Mouse (Mus musculus) v-Abl transformed pro-B cells (cell line): Measurements from ENCODE around the gene Zbtb17.

ENCODE experiments used
- in situ Hi-C, 2 experiments: fragments of 400-800 bp; cut with MboI; formaldehyde crosslinking; loops; one replicate each; pipeline ENCODE4 v1.15.1; 2025; ENCODE audit not compliant: unreplicated experiment in 2 of 2

The Zbtb17 gene

GRCm38 (mm10) chr4:141423691-141424431 lies 20.6 kb upstream of the Zbtb17 start:
- in situ Hi-C loops, result loop anchor here (25.0 kb wide), 2 partner anchors 413 to 538 kb away; partner anchors contain the start of genes Cela2a (in 1 of the 2) and Ctrc (in 1 of the 2)

GRCm38 (mm10) chr4:141425484-141426479 lies 18.7 kb upstream of the Zbtb17 start:
- in situ Hi-C loops, result loop anchor here (5.0 to 25.0 kb wide), 4 partner anchors 142 to 1987 kb away; partner anchors contain the start of genes Casp9 (in 1 of the 2), Dnajc16 (in 1 of the 2) and Pramef8 (in 1 of the 2)

DNA sequence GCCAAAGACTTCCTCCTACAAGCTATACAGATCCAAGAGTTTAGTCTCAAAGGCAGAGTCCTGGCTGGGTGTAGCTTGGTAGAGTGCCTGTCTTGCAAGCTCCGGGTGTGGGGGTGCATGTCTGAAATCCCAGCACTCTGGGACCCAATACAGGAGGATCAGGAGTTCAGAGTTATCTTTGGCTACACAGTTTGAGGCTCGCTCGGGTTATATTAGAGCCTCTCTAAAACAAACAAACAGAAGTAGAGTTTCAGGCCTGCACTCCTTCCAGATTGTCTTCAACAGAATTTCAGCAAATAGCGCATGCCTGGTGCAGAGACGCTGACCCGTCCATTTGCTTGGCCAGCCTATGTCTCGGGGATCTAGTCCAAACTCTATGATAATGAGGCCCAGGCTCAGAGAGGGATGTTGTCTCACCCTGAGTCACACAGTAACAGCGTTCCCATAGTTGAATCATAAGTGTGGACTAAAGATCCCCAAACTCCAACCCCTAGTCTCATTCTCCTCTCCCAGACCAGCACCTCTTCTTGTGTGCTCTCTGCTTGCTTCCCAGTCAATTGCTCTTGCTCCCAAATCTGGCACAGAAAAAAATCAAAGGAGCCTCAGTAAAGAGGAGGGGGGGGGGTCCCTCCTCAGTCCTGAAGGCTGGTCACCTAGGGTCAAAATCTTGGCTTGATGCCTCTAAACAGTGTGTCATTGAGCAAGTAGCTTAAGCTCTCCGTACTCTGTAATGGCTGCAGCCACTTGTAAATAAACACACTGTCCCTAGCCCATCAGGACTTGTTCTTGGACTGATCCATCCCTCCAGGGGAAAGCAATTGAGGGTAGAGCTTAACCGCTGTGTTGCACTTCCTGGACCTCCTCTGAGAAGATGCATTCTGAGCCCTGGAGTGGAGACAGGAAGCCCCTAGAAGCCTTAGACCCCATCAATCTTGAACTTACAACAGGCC lies 17.4 kb upstream of the Zbtb17 start:
- in situ Hi-C loops, result loop anchor here (5.0 to 25.0 kb wide), 4 partner anchors 140 to 1985 kb away; partner anchors contain the start of genes Casp9 (in 1 of the 2), Dnajc16 (in 1 of the 2) and Pramef8 (in 1 of the 2)

DNA sequence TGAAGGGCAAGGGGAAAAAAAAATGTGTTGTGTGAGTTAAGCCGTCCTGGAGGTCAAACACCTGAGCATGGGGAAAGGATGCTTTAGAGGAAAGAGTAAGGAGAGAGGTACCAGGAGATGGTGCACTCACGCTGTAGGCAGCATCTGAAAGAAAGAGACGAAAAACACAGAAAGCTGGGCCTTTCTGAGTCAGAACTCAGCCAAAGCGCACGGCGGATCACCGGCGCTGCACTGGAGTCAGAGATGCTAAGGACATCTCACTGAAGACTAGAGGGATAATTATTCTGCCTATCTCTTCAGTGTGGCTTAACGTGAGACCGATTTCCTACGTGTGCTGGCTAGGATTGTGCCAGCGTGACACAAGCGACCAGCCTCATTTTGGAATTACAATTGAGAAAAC lies 16.5 kb upstream of the Zbtb17 start:
- in situ Hi-C loops, result loop anchor here (5.0 to 25.0 kb wide), 4 partner anchors 139 to 1984 kb away; partner anchors contain the start of genes Casp9 (in 1 of the 2), Dnajc16 (in 1 of the 2) and Pramef8 (in 1 of the 2)

- in situ Hi-C loops, result loop anchor here (5.0 to 25.0 kb wide), 4 partner anchors 138 to 1983 kb away; partner anchors contain the start of genes Casp9 (in 1 of the 2), Dnajc16 (in 1 of the 2) and Pramef8 (in 1 of the 2)
These were observed 15.1 kb upstream of the Zbtb17 start for GRCm38 (mm10) chr4:141429381-141429780.

DNA sequence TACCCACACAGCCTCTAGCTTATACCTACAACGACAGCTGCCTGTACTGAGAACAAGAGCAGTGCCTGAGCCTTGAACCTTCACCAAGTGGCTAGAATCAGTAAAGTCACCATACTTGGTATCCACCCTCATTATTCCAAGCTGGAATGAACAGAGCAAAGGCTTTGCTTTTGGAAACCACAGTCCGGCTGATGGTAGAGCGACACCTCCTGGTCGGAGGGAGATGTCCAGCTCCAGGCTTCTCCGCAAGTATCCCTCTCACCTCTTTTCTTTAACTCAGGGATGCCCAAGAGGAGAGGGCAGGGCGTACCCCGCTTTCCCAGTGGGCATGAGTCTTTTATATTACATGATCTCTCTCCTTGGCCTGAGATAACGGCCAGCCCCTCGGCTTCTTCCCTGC lies 14.6 kb upstream of the Zbtb17 start:
- in situ Hi-C loops, result loop anchor here (5.0 to 25.0 kb wide), 4 partner anchors 137 to 1982 kb away; partner anchors contain the start of genes Casp9 (in 1 of the 2), Dnajc16 (in 1 of the 2) and Pramef8 (in 1 of the 2)

DNA sequence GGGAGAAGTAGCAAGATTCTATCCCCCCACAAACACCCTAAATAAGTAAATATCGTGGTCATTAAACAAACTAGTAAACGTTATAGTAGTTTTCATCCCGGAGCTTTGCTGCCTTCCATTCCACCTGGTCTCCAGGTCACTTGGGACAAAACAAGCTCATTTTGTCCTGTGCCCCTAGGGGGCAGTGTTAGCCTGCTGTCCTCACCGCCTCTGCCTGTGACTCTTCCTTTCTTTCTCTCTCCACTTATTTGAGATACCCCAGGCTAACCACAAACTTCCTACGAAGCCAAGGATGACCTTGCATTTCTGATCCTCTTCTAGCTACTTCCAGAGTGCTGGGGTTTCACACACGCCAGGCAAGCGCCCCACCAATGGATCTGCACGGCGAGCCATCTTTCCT lies 13.5 kb upstream of the Zbtb17 start:
- in situ Hi-C loops, result loop anchor here (5.0 to 25.0 kb wide), 4 partner anchors 136 to 1981 kb away; partner anchors contain the start of genes Casp9 (in 1 of the 2), Dnajc16 (in 1 of the 2) and Pramef8 (in 1 of the 2)

- in situ Hi-C loops, result loop anchor here (5.0 to 25.0 kb wide), 4 partner anchors 135 to 1980 kb away; partner anchors contain the start of genes Casp9 (in 1 of the 2), Dnajc16 (in 1 of the 2) and Pramef8 (in 1 of the 2)
These were observed 11.8 kb upstream of the Zbtb17 start for GRCm38 (mm10) chr4:141432666-141433065.

GRCm38 (mm10) chr4:141433191-141433590 lies 11.3 kb upstream of the Zbtb17 start:
- in situ Hi-C loops, result loop anchor here (5.0 to 25.0 kb wide), 4 partner anchors 134 to 1979 kb away; partner anchors contain the start of genes Casp9 (in 1 of the 2), Dnajc16 (in 1 of the 2) and Pramef8 (in 1 of the 2)

- in situ Hi-C loops, result loop anchor here (25.0 kb wide), 3 partner anchors 351 to 1976 kb away; partner anchors contain the start of genes Casp9 (in 1 of the 2), Dnajc16 (in 1 of the 2) and Pramef8 (in 1 of the 2)
These were observed 8.5 kb upstream of the Zbtb17 start, which contains the start of gene Srarp for GRCm38 (mm10) chr4:141435974-141436373. Gene Srarp, minus strand, starts transcription at chr4:141436105.

DNA sequence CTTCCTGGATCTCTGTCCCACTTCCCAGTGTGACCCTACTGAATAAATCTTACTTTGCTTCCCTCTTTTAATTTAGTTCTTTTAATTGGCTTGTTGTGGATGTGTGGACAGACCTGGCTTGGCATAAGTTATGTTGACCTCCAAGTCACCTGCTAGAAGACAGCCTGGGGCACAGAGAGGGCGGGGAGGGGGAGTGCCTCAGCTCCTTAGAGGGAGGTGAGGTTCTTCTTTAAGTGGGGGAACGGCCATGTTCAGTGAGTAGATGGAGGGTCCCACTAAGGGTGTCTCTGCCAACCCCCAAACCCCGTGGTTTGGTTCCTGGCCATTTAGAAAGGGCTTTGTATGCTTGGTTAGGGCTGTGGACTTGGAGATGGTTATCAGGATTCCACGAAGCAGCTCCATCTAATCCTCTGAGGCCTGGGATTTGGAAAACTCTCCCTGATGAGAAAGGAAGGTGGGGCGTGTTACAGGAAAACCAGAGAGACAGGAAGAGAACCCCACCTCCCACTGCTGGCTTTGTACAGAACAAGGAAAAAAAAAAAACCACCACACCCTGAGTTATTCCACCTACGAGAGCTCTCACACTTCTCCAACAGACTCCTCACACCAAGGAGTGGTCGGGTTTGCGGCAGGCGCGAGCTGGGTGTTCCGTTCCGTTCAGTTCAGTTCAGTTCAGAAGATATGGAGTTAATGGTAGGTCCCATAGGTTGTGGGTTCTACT lies 5.2 kb upstream of the Zbtb17 start:
- in situ Hi-C loops, result loop anchor here (25.0 kb wide), 3 partner anchors 348 to 1973 kb away; partner anchors contain the start of genes Casp9 (in 1 of the 2), Dnajc16 (in 1 of the 2) and Pramef8 (in 1 of the 2)

DNA sequence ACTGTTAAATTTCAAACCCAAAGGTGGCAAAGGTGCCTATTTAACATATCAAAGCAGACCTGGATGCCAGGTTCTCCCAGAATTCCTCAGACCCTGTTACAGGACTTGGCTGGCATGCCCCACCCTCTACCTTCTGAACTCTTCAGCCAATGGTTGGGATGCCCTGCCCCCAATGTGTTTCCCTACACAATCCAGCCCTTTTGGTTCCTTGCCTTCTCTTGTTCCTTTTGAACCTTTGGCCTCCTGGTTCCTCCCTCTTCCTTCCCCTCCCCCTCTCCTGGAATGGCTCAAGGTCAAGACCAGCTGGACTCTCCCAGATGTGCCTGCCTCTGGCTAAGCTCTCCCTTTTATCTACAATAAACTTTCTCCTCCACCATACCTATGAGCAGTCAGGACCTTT lies 3.6 kb upstream of the Zbtb17 start:
- in situ Hi-C loops, result loop anchor here (25.0 kb wide), 3 partner anchors 346 to 1971 kb away; partner anchors contain the start of genes Casp9 (in 1 of the 2), Dnajc16 (in 1 of the 2) and Pramef8 (in 1 of the 2)

DNA sequence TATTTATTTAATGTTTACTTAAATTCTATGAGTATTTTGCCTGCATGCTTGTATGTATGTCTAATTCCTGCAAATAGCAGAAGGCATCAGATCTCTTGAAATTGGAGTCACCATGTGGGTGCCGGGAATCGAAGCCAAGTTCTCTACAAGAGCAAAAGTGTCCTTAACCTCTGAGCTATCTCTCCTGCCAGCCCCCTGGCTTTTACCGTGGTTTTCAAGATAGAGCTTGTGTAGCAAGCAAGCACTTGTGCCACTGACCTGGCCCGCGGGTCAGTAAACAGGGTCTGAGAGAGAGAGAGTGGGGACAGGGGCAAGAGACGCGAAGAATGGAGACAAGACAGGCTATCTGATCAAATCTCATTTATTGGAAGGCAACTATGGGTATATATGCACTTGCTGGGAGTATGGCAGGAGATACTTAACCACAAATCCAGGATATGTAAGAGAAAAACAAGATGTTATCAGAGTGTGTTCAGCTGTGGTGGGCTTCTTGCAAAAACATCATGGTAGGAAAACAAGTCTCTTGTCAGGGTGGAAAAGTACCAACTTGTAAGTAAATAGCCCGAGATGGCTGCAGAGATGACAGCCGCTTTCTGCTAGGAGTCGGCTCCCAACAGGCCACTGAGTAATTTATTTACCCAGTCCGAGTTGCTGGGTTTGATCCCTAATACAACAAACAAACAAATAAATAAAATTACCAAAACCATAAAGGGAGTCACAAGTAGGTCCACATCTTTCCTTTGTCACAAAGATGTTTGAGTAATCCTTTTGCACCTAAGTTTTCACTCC lies 619 bp upstream of the Zbtb17 start:
- in situ Hi-C loops, result loop anchor here (25.0 kb wide), 3 partner anchors 343 to 1968 kb away; partner anchors contain the start of genes Casp9 (in 1 of the 2), Dnajc16 (in 1 of the 2) and Pramef8 (in 1 of the 2)

- in situ Hi-C loops, result loop anchor here (25.0 kb wide), 3 partner anchors 342 to 1967 kb away; partner anchors contain the start of genes Casp9 (in 1 of the 2), Dnajc16 (in 1 of the 2) and Pramef8 (in 1 of the 2)
These were observed 870 bp downstream of the Zbtb17 start for GRCm38 (mm10) chr4:141445328-141445720.

DNA sequence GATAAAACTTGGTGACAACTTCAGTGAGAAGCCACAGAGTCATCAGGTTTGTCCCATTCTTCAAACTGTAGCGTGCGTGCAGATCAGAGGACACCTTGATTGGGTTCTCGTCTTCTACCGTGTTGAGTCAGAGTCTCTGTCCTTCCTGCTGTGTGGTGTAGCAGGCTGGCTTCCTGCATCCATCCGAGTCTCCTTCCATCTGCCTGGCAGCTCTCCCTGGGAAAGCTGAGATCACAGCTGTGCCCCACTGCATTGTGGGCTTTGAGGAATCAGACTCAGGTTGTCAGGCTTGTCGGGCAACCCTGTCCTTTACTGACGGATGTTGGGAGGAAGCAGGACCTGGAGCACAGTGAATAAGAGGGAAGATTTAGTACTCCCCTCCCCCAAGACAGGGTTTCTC lies 1.8 kb downstream of the Zbtb17 start:
- in situ Hi-C loops, result loop anchor here (25.0 kb wide), 3 partner anchors 341 to 1966 kb away; partner anchors contain the start of genes Casp9 (in 1 of the 2), Dnajc16 (in 1 of the 2) and Pramef8 (in 1 of the 2)

GRCm38 (mm10) chr4:141451251-141451650 lies 6.8 kb downstream of the Zbtb17 start:
- in situ Hi-C loops, result no loop called here
